16 mouse cellular contexts compared by ENCODE assay signal in genomic region chr3:80893055-80893690, GRCm38 (mm10). TPM values are rescaled to one million over a fixed set of nuclear protein-coding genes. Genes with fewer than 3 reads are reported as not detected.
A peak's percentile ranks its signal among the peaks of the same experiment; 100 is the strongest.
DNase-seq lines count a peak whose midpoint lies in the region; ATAC-seq lines count a peak whose summit lies in the region.
"Had no signal": no experiment of that assay in that cellular context is flagged by ENCODE, and none has a peak within 500 bp of the region (broad histone marks: within the 10 kb centered on the region; RNA-seq: fewer than 3 reads in every experiment).

No protein-coding gene starts in this region.

- 31% methylated on average over 4 of the region's 4 CpGs for WGBS in kidney, embryonic 16.5 days
- WGBS in neural tube, embryonic 11.5 days: 31% methylated on average over 4 of the region's 4 CpGs

- no peak overlapping the region for H3K9ac ChIP-seq in kidney, embryonic 16.5 days (replicated peaks; ENCODE audit: low read length)
- no peak overlapping the region for H3K9ac ChIP-seq in neural tube, embryonic 11.5 days (ENCODE audit: low read length)
- H3K9ac ChIP-seq: forebrain, embryonic 12.5 days; liver, embryonic 12.5 days had no signal

- 0 out of 2 replicates have a peak, but pooled peaks have one; percentile 31 for ATAC-seq in kidney, embryonic 16.5 days (ENCODE audit: low FRiP score, low TSS enrichment)
- no peak for ATAC-seq in neural tube, embryonic 11.5 days (ENCODE audit: insufficient read depth, low FRiP score, low TSS enrichment)
- ATAC-seq: liver, embryonic 12.5 days had no signal

- no peak overlapping the region for H3K4me3 ChIP-seq in kidney, embryonic 16.5 days (ENCODE audit: low read length)
- no peak overlapping the region for H3K4me3 ChIP-seq in neural tube, embryonic 11.5 days (ENCODE audit: low read depth, low read length)
- H3K4me3 ChIP-seq: forebrain, embryonic 12.5 days; liver, embryonic 12.5 days had no signal

- H3K27ac ChIP-seq in kidney, embryonic 16.5 days (ENCODE audit: low read length): no peak overlapping the region
- H3K27ac ChIP-seq in neural tube, embryonic 11.5 days (ENCODE audit: low read depth, low read length): 0 out of 2 replicates have a peak overlapping the region, but pooled peaks have one; percentile 39
- H3K27ac ChIP-seq: forebrain, embryonic 12.5 days; liver, embryonic 12.5 days; macrophage had no signal

- no peaks in the 10 kb centered on the region for H3K36me3 ChIP-seq in kidney, embryonic 16.5 days (ENCODE audit: insufficient read depth, low read length)
- H3K36me3 ChIP-seq in neural tube, embryonic 11.5 days (ENCODE audit: control insufficient read depth, insufficient read depth, low read length): no peaks in the 10 kb centered on the region
- H3K36me3 ChIP-seq: forebrain, embryonic 12.5 days; liver, embryonic 12.5 days had no signal

- H3K4me2 ChIP-seq in kidney, embryonic 16.5 days (replicated peaks; ENCODE audit: low read depth, low read length): no peak overlapping the region
- no peak overlapping the region for H3K4me2 ChIP-seq in neural tube, embryonic 11.5 days (ENCODE audit: low read depth)
- H3K4me2 ChIP-seq: forebrain, embryonic 12.5 days; heart, embryonic 11.5 days; liver, embryonic 12.5 days had no signal

- H3K27me3 ChIP-seq in kidney, embryonic 16.5 days (ENCODE audit: insufficient read depth, low read length): no peaks in the 10 kb centered on the region
- H3K27me3 ChIP-seq in neural tube, embryonic 11.5 days (ENCODE audit: control insufficient read depth, insufficient read depth, low read length): no peaks in the 10 kb centered on the region
- H3K27me3 ChIP-seq: forebrain, embryonic 12.5 days; liver, embryonic 12.5 days had no signal

- DNase-seq in adrenal gland, postnatal 10 days: peak; percentile 7
- DNase-seq in adrenal gland, postnatal 25 days: no peak
- no peak for DNase-seq in kidney, postnatal 36 days
- DNase-seq in neural tube, embryonic 11.5 days (ENCODE audit: low spot score): no peak
- DNase-seq in neural tube, embryonic 10.5 days (ENCODE audit: extremely low spot score, low spot score): no peak
- no peak for DNase-seq in heart, adult 8-10 months (ENCODE audit: low spot score)
- DNase-seq in thymus, postnatal 4 days: no peak
- DNase-seq: cerebellum, adult 18-20 months; gastrocnemius, postnatal 10 days; retina, postnatal 1 day; spleen, adult 18-20 months had no signal

- no peaks in the 10 kb centered on the region for H3K9me3 ChIP-seq in kidney, embryonic 16.5 days (ENCODE audit: low read length)
- no peaks in the 10 kb centered on the region for H3K9me3 ChIP-seq in neural tube, embryonic 11.5 days (ENCODE audit: control insufficient read depth, low read length)
- H3K9me3 ChIP-seq: forebrain, embryonic 12.5 days; liver, embryonic 12.5 days had no signal

- H3K4me1 ChIP-seq in kidney, embryonic 16.5 days (ENCODE audit: insufficient read depth, low read length): peaks cover 12% of the 10 kb centered on the region; the same call in 1 of the 2 replicates
- H3K4me1 ChIP-seq in neural tube, embryonic 11.5 days (ENCODE audit: control insufficient read depth, insufficient read depth, low read length): peaks cover 4% of the 10 kb centered on the region
- H3K4me1 ChIP-seq: forebrain, embryonic 12.5 days; liver, embryonic 12.5 days had no signal

RNA-seq across cellular contexts. Expression of gene Glrb, which starts 20.3 kb away (rescaled TPM):
- total RNA-seq in adrenal gland, postnatal 10 days (2021): 1 to 10 TPM; 7.9 to 9.9 TPM
- 8.4 and 8.9 TPM in 2 replicates for total RNA-seq in adrenal gland, postnatal 25 days (2021)
- 6.7 and 7.0 TPM in 2 replicates for polyA plus RNA-seq in kidney, embryonic 16.5 days (2015; fragmentation: Nextera tagmentation; extraction: Ambion mirVana)
- polyA plus RNA-seq in neural tube, embryonic 11.5 days (2014; fragmentation: Nextera tagmentation; extraction: Ambion mirVana): 11.0 and 14.3 TPM in 2 replicates
- under 1 TPM; 0.19 to 0.44 (median 0.37) TPM for total RNA-seq in heart, adult 8-10 months (2022)
- polyA plus RNA-seq: macrophage had no signal
